Mouse (Mus musculus): ENCODE results near the gene Fxyd5.

Fxyd5 gene

GRCm38 (mm10) chr7:31042431-31042910 lies at the start of gene Fxyd5:
TSS of gene Fxyd5 (minus strand) at chr7:31042481.
- no peak for DNase-seq (ENCODE audit: low read depth, low spot score)

- no peak for DNase-seq (ENCODE audit: low read depth, low spot score)
Measured at GRCm38 (mm10) chr7:31089721-31090120, 47.4 kb upstream of the Fxyd5 start.

GRCm38 (mm10) chr7:31088206-31088605 lies 45.9 kb upstream of the Fxyd5 start:
- no peak for DNase-seq (ENCODE audit: low read depth, low spot score)

GRCm38 (mm10) chr7:31087262-31087661 lies 45.0 kb upstream of the Fxyd5 start:
- no peak for DNase-seq (ENCODE audit: low read depth, low spot score)

- DNase-seq (ENCODE audit: low read depth, low spot score) = no peak
Measured at GRCm38 (mm10) chr7:31086175-31086755, 44.0 kb upstream of the Fxyd5 start.

- no peak for DNase-seq (ENCODE audit: low read depth, low spot score)
Measured at GRCm38 (mm10) chr7:31085171-31085570, 42.9 kb upstream of the Fxyd5 start.

- DNase-seq (ENCODE audit: low read depth, low spot score) = no peak
Measured at GRCm38 (mm10) chr7:31084140-31084539, 41.9 kb upstream of the Fxyd5 start.

- no peak for DNase-seq (ENCODE audit: low read depth, low spot score)
Measured at GRCm38 (mm10) chr7:31082831-31083588, 40.7 kb upstream of the Fxyd5 start.

- DNase-seq (ENCODE audit: low read depth, low spot score) = no peak
Measured at GRCm38 (mm10) chr7:31082106-31082505, 39.8 kb upstream of the Fxyd5 start.

- DNase-seq (ENCODE audit: low read depth, low spot score) = no peak
Measured at GRCm38 (mm10) chr7:31081106-31081505, 38.8 kb upstream of the Fxyd5 start.

- DNase-seq (ENCODE audit: low read depth, low spot score) = peak; percentile 84
Measured at GRCm38 (mm10) chr7:31080611-31081010, 38.3 kb upstream of the Fxyd5 start.

GRCm38 (mm10) chr7:31079670-31080069 lies 37.4 kb upstream of the Fxyd5 start:
- no peak for DNase-seq (ENCODE audit: low read depth, low spot score)

- DNase-seq (ENCODE audit: low read depth, low spot score) = peak; percentile 61
Measured at GRCm38 (mm10) chr7:31077885-31078445, 35.7 kb upstream of the Fxyd5 start.

GRCm38 (mm10) chr7:31077470-31077869 lies 35.2 kb upstream of the Fxyd5 start:
- DNase-seq (ENCODE audit: low read depth, low spot score) = no peak

- DNase-seq (ENCODE audit: low read depth, low spot score) = no peak
Measured at GRCm38 (mm10) chr7:31076492-31076891, 34.2 kb upstream of the Fxyd5 start, which contains the start of gene Fxyd3. TSS of gene Fxyd3 (minus strand) at chr7:31076704.

- DNase-seq (ENCODE audit: low read depth, low spot score) = no peak
Measured at GRCm38 (mm10) chr7:31074713-31075069, 32.4 kb upstream of the Fxyd5 start.

- DNase-seq (ENCODE audit: low read depth, low spot score) = no peak
Measured at GRCm38 (mm10) chr7:31074061-31074712, 31.9 kb upstream of the Fxyd5 start.

- DNase-seq (ENCODE audit: low read depth, low spot score) = no peak
Measured at GRCm38 (mm10) chr7:31073546-31073945, 31.3 kb upstream of the Fxyd5 start.

- DNase-seq (ENCODE audit: low read depth, low spot score) = no peak
Measured at GRCm38 (mm10) chr7:31072326-31072725, 30.0 kb upstream of the Fxyd5 start.

- DNase-seq (ENCODE audit: low read depth, low spot score) = no peak
Measured at GRCm38 (mm10) chr7:31070324-31070723, 28.0 kb upstream of the Fxyd5 start.

- DNase-seq (ENCODE audit: low read depth, low spot score) = no peak
Measured at GRCm38 (mm10) chr7:31069491-31069890, 27.2 kb upstream of the Fxyd5 start.

- DNase-seq (ENCODE audit: low read depth, low spot score) = no peak
Measured at GRCm38 (mm10) chr7:31067836-31068235, 25.6 kb upstream of the Fxyd5 start.
